Mouse (Mus musculus) liver (tissue): Measurements from ENCODE around the gene Pdgfc.

Experiments
- DNase-seq: peaks from one replicate; pipeline ENCODE4 v3.0.0-alpha.2; 2020; ENCODE audit warnings: mixed read lengths

The Pdgfc gene

DNA sequence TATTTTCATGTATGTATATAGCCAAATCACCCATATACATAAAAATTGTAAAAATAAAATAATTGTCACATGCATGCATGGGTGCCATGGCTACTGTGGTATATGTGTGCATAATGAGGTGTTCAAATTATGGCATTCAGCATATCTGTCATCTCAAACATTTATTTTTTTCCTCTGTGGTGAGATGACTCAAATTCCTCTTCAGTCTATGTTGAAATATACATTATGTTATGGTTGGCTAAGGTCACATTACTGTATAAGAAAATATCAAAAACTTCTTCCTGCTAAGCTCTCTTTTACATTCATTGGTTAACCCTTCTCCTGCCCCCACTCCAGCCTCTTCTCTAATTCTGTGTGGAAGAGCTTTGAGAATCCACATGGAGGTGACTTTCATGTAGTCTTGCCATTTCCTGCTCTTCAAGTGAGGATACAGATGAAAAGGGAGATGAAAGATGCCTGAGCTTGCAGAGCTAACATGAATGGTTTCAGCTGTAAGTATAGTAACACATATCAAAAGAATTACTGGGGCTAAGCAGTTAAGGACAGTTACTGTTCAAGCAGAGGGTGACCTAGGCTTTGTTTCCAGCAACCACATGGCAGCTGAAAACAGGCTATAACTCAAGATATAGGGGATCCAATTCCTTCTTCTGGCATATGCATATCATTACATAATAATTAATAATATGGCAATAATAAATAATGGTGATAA is 124.4 kb downstream of the Pdgfc start:
- no peak for DNase-seq

DNA sequence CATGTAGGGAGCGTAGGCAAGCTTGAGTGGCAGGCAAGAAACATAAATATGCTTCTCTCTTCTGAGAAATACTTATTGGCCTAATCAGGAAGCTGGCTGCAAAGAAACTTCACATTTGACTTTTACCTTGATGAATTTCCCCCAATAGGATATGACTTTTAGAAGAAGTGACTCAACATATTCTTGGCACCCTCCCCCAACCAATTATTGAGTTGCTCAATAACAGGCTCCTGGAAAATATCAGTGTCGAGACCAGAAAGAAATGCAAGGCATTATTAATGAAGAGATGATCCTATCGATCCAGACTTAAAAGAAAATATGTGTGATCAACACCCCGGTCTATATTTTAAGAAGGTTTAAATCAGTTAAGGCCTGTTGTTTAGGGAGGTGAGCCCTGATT is 125.9 kb downstream of the Pdgfc start:
- DNase-seq = no peak

- no peak for DNase-seq
Observed at GRCm38 (mm10) chr3:81164091-81164490, 127.9 kb downstream of the Pdgfc start.

DNA sequence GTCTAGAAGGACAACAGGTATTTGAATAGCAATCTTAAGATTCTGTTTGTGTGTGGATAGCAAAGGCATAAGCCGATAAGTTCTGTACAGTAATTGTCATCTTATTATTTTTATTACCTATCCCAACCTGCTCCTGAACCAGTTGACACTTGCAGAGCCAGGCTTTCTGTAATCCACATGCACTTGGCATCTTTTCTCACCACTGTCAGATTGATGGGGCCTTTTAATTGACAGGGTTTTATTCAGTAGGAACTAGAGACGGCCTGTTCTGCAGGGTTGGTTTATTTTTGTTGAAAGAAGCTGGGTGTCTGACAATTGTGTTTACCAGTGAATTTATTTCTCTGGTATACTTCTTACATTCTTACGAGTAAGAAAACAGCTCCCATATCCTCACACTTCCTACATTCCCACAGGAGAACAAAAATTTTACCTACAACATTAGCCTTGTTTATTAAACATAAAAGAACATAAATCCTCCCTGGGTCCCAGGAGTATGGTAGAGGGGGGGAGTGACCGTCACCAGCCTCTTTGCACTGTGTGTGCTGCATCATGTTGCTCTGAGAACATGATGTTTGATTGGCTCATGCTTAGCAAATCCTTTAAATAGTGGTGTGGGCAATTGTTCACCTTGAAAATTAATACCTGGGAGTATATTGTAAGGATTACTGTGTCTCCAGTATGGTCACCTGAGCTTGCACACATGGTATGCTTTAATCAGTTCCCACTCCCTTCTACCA is 134.0 kb downstream of the Pdgfc start:
- no peak for DNase-seq

- no peak for DNase-seq
Observed at GRCm38 (mm10) chr3:81174832-81175231, 138.6 kb downstream of the Pdgfc start.

DNA sequence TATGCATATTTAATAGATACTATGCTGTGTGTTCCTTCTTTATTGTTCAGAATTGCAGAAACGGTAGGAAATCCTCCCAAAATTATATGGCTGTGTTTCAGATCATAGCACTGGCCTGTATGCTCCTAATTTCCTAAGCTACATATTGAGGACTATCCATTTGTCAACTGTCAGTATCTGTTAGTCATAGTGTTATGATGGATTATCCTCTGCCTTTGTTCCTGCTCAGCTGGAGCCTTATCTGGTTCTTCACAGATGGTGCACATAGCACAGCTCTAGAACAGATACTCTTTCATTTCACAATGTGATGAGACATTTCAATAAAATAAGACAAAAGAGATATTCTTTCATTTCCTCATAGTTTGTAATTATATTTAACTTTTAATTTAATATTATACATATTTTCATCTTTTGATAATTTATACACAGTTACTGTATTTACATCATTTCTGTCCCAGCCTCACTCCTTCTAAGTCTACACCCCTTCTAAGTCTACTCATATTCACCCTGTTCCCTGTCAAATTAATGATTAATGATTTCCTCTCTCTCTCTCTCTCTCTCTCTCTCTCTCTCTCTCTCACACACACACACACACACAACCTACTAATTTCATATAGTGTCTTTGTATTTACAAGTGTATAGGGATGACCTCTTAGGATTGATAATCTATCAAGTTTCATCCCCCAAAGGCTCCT is 145.2 kb downstream of the Pdgfc start:
- no peak for DNase-seq

GRCm38 (mm10) chr3:81196937-81197336 is 160.7 kb downstream of the Pdgfc start:
- DNase-seq = no peak

DNA sequence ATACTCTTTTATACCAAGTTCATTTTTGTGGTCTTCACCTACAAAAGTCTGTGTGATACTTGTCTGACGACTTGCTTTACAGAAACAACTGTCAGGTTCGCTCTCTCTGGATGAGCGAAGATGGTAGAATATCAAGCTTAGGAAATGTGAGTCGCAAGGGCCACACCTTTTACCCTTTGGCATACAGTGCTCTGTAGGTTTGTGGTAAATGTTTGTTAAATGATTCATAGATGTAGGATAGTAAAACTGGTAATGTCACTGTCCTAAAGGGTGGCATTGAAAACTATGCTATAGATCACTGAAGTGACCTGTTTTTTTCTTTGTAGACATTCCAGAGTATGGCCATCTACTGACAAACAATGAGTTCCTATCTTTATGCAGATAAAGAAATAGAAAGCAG is 161.4 kb downstream of the Pdgfc start:
- no peak for DNase-seq

DNA sequence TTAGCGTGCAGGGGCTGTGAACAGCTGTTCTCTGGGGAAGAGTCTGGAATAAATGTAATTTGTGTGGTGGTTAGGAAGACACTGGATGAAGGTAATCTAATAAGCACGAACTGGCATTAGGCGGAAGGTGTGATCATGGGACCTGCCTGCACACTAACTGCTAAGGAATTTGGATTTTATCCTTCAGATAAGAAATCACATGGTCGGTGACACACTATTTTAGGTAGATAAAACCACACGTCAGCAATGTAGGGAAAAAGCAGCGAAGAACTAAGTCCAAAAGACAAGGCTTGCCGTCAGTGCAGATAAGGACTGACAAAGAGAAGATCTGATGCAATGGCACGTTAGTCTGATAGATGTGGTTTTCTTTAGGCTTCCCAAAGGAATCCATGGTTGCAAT is 164.4 kb downstream of the Pdgfc start:
- DNase-seq = no peak

GRCm38 (mm10) chr3:81205201-81205600 is 169.0 kb downstream of the Pdgfc start:
- DNase-seq = no peak

DNA sequence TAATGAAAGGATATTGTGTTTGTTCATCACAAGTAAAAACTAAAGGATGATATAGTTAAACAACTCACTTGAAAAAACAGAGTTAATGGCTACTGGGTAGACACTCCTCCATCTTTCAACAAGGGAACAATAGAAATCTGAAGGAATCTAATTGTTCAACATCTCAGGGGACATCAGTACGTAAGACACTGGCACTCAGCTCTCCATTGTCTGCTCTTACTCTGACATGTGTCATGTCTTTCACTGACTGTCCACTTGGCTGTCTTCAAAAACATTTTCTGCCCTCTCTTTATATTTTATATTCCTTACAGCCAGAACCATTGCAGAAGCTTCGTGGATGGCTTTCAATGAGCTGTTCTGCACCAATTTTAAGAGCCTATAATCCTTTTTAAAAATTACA is 172.0 kb downstream of the Pdgfc start:
- no peak for DNase-seq

- no peak for DNase-seq
Observed at GRCm38 (mm10) chr3:81211147-81211546, 174.9 kb downstream of the Pdgfc start.

DNA sequence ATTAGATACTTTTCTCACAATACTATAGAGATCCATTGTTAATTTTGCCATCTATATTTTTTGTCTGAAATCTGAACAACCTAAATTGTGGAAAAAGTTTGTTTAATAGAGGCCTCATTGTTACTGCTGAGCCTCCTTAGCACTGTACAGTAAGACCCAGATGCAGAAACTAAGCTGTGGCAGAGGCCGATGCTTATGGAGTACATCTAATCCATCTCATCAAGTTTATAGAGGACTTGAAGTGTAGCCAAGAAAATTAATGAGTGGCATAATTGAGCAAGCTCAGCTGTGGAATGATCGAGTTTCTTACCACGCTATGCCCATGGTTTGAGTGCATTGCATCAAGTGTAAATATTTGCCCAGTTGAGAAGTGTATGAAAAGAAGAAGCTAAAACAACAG is 175.4 kb downstream of the Pdgfc start:
- DNase-seq = no peak

- no peak for DNase-seq
Observed at GRCm38 (mm10) chr3:81215547-81216118, 179.4 kb downstream of the Pdgfc start.

DNA sequence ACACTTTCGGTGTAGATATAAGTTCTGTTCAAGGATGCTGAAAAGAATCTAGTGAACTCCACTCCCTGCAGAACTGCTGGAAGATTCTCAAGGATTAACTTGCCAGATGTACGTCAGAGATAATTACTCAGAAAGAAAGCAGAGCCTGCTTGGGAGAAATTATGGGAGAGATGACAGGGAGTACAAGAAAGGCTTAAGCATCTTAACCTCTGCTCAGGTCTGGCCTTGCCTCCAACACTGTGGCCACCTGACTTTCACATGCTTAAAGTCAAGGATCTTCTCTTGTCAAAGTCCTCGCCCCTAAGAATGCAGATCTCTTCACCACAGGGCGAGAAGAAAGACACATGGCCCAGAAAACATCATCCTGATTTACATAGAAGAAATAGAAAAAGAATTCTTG is 185.5 kb downstream of the Pdgfc start:
- DNase-seq = no peak

GRCm38 (mm10) chr3:81228344-81228743 is 192.1 kb downstream of the Pdgfc start:
- no peak for DNase-seq

- no peak for DNase-seq
Observed at GRCm38 (mm10) chr3:81242697-81243590, 206.7 kb downstream of the Pdgfc start.

- no peak for DNase-seq
Observed at GRCm38 (mm10) chr3:81243591-81243990, 207.4 kb downstream of the Pdgfc start.

DNA sequence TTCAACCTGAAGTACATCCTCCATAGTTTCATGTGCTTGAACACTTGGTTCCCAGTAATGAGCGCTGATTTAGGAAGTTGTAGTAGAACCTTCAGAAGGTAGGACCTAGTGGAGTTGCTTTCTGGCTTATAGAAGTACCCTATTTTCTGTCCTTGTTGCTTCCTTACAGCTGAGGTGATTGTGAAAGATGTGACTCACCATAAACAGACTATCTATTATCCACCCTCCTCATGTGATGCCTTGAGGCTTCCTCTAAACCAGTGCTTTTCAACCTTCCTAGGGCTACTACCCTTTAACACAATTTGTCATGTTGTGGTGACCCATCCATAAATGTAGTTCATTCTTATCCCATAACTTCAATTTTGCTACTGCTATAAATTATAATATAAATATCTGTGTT is 226.6 kb downstream of the Pdgfc start:
- no peak for DNase-seq
